Mouse (Mus musculus) heart, embryonic 13.5 days (tissue): ENCODE data around the gene Klhl24. TPM values are rescaled to one million over a fixed set of nuclear protein-coding genes. Genes with fewer than 3 reads are reported as not detected.
A peak's percentile ranks its signal among the peaks of the same experiment; 100 is the strongest.
"Not testable (repeated sequence)": the region's sequence is repeated elsewhere in the genome, so short reads cannot be mapped to it uniquely, and the experiment has no call there.

Experiments used
- ATAC-seq: fragments of 200-750 bp; cut with Nextera tagmentation; 2 replicates; pipeline ENCODE4 v1.8.0; 2017; ENCODE audit warnings: moderate TSS enrichment; ENCODE audit not compliant: insufficient number of reproducible peaks, low FRiP score, low TSS enrichment; ENCODE audit errors: extremely low read depth
- H3K27ac ChIP-seq: fragments of 300-500 bp; sonication (generic); replicated peaks from 2 replicates; pipeline ENCODE4 v1.5.1; 2015; ENCODE audit warnings: moderate library complexity, mild to moderate bottlenecking, inconsistent platforms
- H3K27me3 ChIP-seq: fragments of 300-500 bp; sonication (generic); replicated peaks from 2 replicates; pipeline ENCODE4 v1.6.1; 2015; ENCODE audit warnings: mild to moderate bottlenecking, inconsistent platforms
- H3K36me3 ChIP-seq: fragments of 300-500 bp; sonication (generic); 2 replicates; pipeline ENCODE4 v1.6.1; 2015; ENCODE audit warnings: mild to moderate bottlenecking, inconsistent platforms
- H3K4me1 ChIP-seq: fragments of 300-500 bp; sonication (generic); 2 replicates; pipeline ENCODE4 v1.6.1; 2015; ENCODE audit warnings: inconsistent platforms
- H3K4me2 ChIP-seq: fragments of 300-500 bp; sonication (generic); 2 replicates; pipeline ENCODE4 v1.6.1; 2015; ENCODE audit warnings: inconsistent platforms, mild to moderate bottlenecking, moderate library complexity
- H3K4me3 ChIP-seq: fragments of 300-500 bp; sonication (generic); 2 replicates; pipeline ENCODE4 v1.5.1; 2015; ENCODE audit warnings: moderate library complexity, mild to moderate bottlenecking, inconsistent platforms
- H3K9ac ChIP-seq: fragments of 300-500 bp; sonication (generic); 2 replicates; pipeline ENCODE4 v1.6.1; 2015; ENCODE audit warnings: inconsistent platforms, mild to moderate bottlenecking, moderate library complexity
- H3K9me3 ChIP-seq: fragments of 300-500 bp; sonication (generic); 2 replicates; pipeline ENCODE4 v1.6.1; 2016; ENCODE audit warnings: inconsistent platforms
- WGBS: fragments of 180-500 bp; shearing (Covaris S2); methylation state at CpG from one replicate; pipeline ENCODE4 v1.1.7; 2015; ENCODE audit warnings: mixed read lengths; 5-methylcytosine and 5-hydroxymethylcytosine counted together
- polyA plus RNA-seq: library from polyadenylated mRNA; unstranded; fragments of >200 nt; fragmentation: Nextera tagmentation; extraction: Ambion mirVana; gene quantifications from 2 replicates; pipeline ENCODE4 v1.2.1, GENCODE M21; 2015

Klhl24 gene
- polyA plus RNA-seq, 1 experiment from 2014 or later = 31.7 TPM

DNA sequence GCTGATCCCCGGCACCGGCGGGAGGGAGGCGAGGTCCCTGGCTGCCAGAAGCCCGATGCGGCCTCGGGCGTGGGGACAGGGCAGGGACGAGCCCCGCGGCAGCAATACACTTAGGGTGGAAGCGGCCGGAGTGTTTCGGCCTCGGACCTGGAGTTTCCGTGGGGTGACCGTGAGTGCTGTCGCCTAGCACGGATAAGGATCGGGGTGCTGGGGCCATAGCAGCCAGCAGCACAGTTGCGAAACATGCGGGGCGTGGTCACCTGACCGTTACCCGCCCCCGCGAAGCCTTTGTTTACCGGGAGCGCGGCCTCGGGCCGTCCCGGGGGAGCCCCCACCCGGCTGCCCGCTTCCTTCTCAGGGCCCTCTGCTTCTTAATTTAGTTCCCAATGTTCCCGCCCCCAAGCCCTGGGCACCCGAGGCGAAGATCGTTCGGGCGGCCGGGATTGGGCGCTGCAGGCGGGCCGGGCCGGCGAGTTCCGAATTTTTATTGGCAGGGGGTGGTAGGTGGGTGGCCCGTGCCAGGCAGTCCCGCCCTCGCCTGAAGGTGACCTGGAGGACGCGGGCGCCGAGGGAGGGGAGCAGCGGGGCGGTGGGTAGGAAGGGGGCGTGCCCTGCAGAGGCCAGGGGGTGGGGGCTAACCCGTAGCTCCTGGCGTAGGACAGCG lies 501 bp downstream of the Klhl24 start:
- Histone ChIP-seq H3K4me2 (peak overlapping the region; percentile 69), H3K4me3 (peak overlapping the region; percentile 98), H3K36me3 (peaks cover 12% of the 10 kb centered on the region), H3K27me3 (no peaks in the 10 kb centered on the region), H3K9ac (peak overlapping the region; percentile 99), H3K4me1 (peaks cover 16% of the 10 kb centered on the region), H3K27ac (peak overlapping the region; percentile 100), H3K9me3 (no peaks in the 10 kb centered on the region)
- ATAC-seq = peak; percentile 90
- WGBS = under 1% methylated on average over 60 of the region's 61 CpGs

- peaks cover 16% of the 10 kb centered on the region for H3K4me1 ChIP-seq
- H3K9me3 ChIP-seq = peaks cover 3% of the 10 kb centered on the region
- peak overlapping the region; percentile 98 for H3K4me3 ChIP-seq
- H3K27ac ChIP-seq = peak overlapping the region; percentile 100
- no peaks in the 10 kb centered on the region for H3K27me3 ChIP-seq
- 6% methylated on average over 4 of the region's 4 CpGs for WGBS
- ATAC-seq = no peak
- peak overlapping the region; percentile 99 for H3K9ac ChIP-seq
- peaks cover 17% of the 10 kb centered on the region for H3K36me3 ChIP-seq
- H3K4me2 ChIP-seq = peak overlapping the region; percentile 69
These were observed 1.0 kb downstream of the Klhl24 start for GRCm38 (mm10) chr16:20098375-20098727.

DNA sequence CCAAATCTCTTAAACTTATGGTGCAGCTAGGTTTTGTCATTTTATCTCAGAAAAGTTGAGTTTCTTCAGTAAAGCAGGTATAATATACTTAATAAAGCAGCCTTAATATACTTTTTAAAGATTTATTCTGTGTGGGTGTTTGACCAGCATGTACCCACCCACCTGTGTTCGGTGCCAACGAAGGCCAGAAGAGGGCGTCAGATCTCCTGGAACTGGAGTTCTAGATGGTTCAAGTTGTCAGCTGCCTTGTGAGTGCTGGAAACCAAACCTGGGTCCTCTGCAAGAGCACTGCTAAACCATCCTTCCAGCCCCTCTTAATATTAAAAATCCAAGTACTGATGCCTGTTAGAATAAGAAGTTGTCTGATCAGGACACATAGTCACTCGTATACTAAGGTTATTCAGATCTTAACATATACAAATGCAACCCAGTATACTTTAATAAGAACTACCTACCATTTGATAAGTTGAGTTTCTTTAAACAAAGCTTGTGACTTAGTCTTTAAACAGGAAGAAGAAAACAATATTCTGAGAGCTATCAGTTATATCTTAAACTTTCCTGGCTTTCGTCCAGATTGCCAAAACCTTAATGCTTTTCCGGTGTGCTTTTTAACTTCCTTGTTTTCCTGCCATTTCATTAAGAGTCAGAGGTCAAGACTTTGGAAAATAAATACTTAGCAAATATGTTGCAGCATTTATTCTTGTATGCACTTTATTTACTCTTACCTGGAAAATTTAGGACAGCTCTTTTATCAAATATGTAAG lies 1.7 kb downstream of the Klhl24 start:
- WGBS = 89% methylated on average over 6 of the region's 6 CpGs
- Histone ChIP-seq H3K9ac (peak overlapping the region; percentile 99; the same call in 1 of the 2 replicates), H3K4me1 (peaks cover 16% of the 10 kb centered on the region), H3K27ac (peak overlapping the region; percentile 100; the same call in 1 of the 2 replicates), H3K4me3 (peak overlapping the region; percentile 98), H3K9me3 (peaks cover 10% of the 10 kb centered on the region), H3K27me3 (no peaks in the 10 kb centered on the region), H3K36me3 (peaks cover 24% of the 10 kb centered on the region), H3K4me2 (peak overlapping the region; percentile 69)
- ATAC-seq = no peak

GRCm38 (mm10) chr16:20106996-20107395 lies 9.7 kb downstream of the Klhl24 start:
- no peaks in the 10 kb centered on the region; the same call in 1 of the 2 replicates for H3K4me1 ChIP-seq
- H3K4me3 ChIP-seq = no peak overlapping the region
- 82% methylated on average over 8 of the region's 8 CpGs for WGBS
- H3K9me3 ChIP-seq = peaks cover 19% of the 10 kb centered on the region
- H3K27me3 ChIP-seq = no peaks in the 10 kb centered on the region
- no peak overlapping the region for H3K27ac ChIP-seq
- no peak overlapping the region for H3K9ac ChIP-seq
- H3K4me2 ChIP-seq = no peak overlapping the region
- peaks cover 93% of the 10 kb centered on the region for H3K36me3 ChIP-seq
- ATAC-seq = no peak

DNA sequence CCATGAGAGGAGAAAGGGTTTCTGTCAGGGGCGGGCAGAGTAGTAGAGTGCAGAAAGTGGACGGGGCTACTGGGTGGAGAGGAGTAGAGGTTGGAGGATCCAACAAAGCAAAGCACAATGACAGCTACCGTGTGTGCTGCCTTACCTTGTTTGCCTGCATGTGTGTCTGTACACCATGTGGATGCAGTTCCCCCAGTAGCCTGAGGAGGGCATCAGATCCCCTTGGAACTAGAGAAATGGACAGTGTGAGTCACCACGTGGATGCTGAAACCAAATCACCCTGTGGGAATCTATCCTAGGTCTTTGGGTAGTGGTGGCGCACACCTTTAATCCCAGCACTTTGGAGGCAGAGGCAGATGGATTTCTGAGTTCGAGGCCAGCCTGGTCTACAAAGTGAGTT lies 11.6 kb downstream of the Klhl24 start:
- no peaks in the 10 kb centered on the region for H3K27me3 ChIP-seq
- WGBS = 84% methylated on average over 6 of the region's 6 CpGs
- no peak overlapping the region for H3K4me3 ChIP-seq
- H3K36me3 ChIP-seq = peaks cover 90% of the 10 kb centered on the region
- H3K27ac ChIP-seq = no peak overlapping the region
- no peak overlapping the region for H3K4me2 ChIP-seq
- peaks cover 9% of the 10 kb centered on the region for H3K9me3 ChIP-seq
- H3K9ac ChIP-seq = no peak overlapping the region
- H3K4me1 ChIP-seq = no peaks in the 10 kb centered on the region; the same call in 1 of the 2 replicates
- no peak for ATAC-seq

DNA sequence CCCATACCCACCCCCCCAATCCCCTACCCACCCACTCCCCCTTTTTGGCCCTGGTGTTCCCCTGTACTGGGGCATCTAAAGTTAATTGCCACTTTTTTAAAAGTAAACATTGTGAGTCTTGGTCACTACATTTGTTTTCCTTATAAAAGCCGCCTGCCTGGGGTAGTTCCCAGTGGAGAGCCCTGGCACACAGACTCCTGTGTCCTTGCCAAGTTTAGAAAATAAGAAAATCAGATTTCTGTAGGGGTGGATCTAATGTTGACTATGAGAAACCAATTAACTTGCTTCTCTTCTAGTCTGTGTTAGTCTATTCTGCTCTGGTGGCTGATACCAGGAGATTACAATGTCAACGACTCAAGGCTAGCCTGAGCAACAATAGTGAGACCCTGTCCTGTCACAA lies 15.3 kb downstream of the Klhl24 start:
- Histone ChIP-seq H3K9ac (no peak overlapping the region), H3K9me3 (peaks cover 7% of the 10 kb centered on the region; the same call in 1 of the 2 replicates), H3K4me2 (no peak overlapping the region), H3K4me3 (no peak overlapping the region), H3K36me3 (peaks cover 86% of the 10 kb centered on the region), H3K4me1 (no peaks in the 10 kb centered on the region), H3K27ac (no peak overlapping the region), H3K27me3 (no peaks in the 10 kb centered on the region)
- 70% methylated on average over 2 of the region's 2 CpGs for WGBS
- no peak for ATAC-seq

GRCm38 (mm10) chr16:20116069-20116468 lies 18.7 kb downstream of the Klhl24 start:
- 64% methylated on average over 4 of the region's 4 CpGs for WGBS
- H3K27ac ChIP-seq = no peak overlapping the region
- H3K4me1 ChIP-seq = no peaks in the 10 kb centered on the region
- H3K9ac ChIP-seq = no peak overlapping the region
- no peak overlapping the region for H3K4me2 ChIP-seq
- peaks cover 86% of the 10 kb centered on the region for H3K36me3 ChIP-seq
- no peak overlapping the region for H3K4me3 ChIP-seq
- H3K27me3 ChIP-seq = no peaks in the 10 kb centered on the region
- ATAC-seq = no peak
- H3K9me3 ChIP-seq = no peaks in the 10 kb centered on the region

DNA sequence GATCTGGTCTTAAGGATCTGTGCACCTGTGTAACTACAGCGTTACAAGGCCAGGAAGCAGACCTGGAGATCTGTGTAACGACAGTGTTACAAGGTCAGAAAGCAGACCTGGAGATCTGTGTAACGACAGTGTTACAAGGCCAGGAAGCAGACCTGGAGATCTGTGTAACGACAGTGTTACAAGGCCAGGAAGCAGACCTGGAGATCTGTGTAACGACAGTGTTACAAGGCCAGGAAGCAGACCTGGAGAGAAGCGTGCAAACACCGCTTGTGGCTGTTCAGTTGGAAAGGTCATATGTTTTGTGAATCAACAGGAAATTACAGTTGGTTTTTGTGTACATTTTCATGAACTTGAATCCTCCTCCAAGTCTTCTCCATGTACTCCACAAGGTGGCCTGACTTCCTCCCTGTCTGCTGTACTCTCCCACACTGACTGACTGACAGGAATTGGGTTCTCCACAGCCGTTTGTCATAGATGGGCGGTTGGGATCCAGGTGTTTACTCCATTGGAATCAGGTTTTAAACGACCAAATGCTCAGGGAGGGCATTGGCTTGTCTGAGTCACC lies 29.1 kb downstream of the Klhl24 start:
- H3K4me2 ChIP-seq, H3K27me3 ChIP-seq, H3K9ac ChIP-seq, ATAC-seq, H3K9me3 ChIP-seq, H3K27ac ChIP-seq, H3K4me3 ChIP-seq, H3K4me1 ChIP-seq: not testable (repeated sequence)
- peaks cover 52% of the 10 kb centered on the region for H3K36me3 ChIP-seq
- WGBS = 70% methylated on average over 10 of the region's 10 CpGs

GRCm38 (mm10) chr16:20130397-20130796 lies 33.1 kb downstream of the Klhl24 start:
- Histone ChIP-seq H3K27me3 (no peaks in the 10 kb centered on the region), H3K27ac (no peak overlapping the region), H3K9ac (no peak overlapping the region), H3K36me3 (peaks cover 18% of the 10 kb centered on the region), H3K4me1 (no peaks in the 10 kb centered on the region; the same call in 1 of the 2 replicates), H3K4me3 (no peak overlapping the region), H3K4me2 (no peak overlapping the region), H3K9me3 (no peaks in the 10 kb centered on the region)
- 33% methylated on average over 2 of the region's 2 CpGs for WGBS
- ATAC-seq = no peak

DNA sequence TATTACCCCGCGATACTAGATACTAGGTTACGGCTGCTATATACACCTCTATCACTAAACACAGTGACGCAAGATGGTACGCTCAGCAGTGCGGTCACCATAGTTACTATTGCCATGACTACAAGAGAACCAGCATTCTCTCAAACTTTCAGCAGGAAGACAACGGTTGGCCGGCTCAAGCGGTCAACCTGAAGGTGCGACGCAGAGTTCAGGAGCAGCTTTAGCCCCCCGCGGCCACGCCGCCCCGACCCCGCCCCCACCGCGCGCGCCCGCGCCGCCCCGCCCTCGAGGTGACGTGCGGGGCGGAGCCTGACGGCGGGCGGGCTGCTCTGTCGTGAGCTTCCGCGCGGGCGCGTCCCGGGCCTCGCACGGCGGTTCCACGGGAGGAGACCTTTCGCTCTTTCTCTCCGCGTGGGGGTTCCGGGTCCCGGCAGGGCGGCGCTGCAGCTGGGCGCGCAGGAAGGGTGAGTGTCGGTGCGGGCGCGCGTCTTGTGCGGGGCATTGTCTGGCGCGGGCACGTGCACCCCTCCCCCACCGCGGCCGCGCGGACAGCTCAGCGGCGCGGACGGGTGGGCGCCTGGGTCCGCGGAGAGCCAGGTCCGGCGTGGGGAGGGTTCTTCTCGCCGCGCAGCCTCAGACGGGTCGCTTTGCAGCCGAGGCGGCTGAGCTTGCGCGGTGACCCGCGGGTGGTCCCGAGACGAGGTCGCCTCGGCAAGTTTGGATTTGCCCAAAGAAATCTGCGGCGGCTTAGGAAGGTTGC lies 43.6 kb downstream of the Klhl24 start, which contains the start of gene Yeats2:
TSS of gene Yeats2 (plus strand) at position 292 of the 760 bp plus-strand sequence.
- WGBS = under 1% methylated on average over 67 of the region's 92 CpGs
- peak within 1 kb of the TSS; percentile 93 for H3K9ac ChIP-seq
- H3K27ac ChIP-seq = peak within 1 kb of the TSS; percentile 88
- peak; percentile 88 for ATAC-seq
- peaks cover 16% of the 10 kb centered on the region for H3K36me3 ChIP-seq
- no peaks in the 10 kb centered on the region for H3K27me3 ChIP-seq
- peak within 1 kb of the TSS; percentile 85 for H3K4me2 ChIP-seq
- no peaks in the 10 kb centered on the region for H3K9me3 ChIP-seq
- peak within 1 kb of the TSS; percentile 74 for H3K4me3 ChIP-seq
- H3K4me1 ChIP-seq = peaks cover 16% of the 10 kb centered on the region

GRCm38 (mm10) chr16:20144568-20144967 lies 47.2 kb downstream of the Klhl24 start:
- H3K4me2 ChIP-seq = no peak overlapping the region
- 81% methylated on average over 3 of the region's 3 CpGs for WGBS

More at GRCm38 (mm10) chr16:20144568-20144967, 47.2 kb downstream of the Klhl24 start:
- no peak overlapping the region for H3K9ac ChIP-seq
- H3K27ac ChIP-seq = no peak overlapping the region
- H3K9me3 ChIP-seq = no peaks in the 10 kb centered on the region
- peaks cover 25% of the 10 kb centered on the region for H3K4me1 ChIP-seq
- no peak for ATAC-seq
- H3K4me3 ChIP-seq = no peak overlapping the region
- peaks cover 16% of the 10 kb centered on the region for H3K36me3 ChIP-seq
- no peaks in the 10 kb centered on the region for H3K27me3 ChIP-seq
